In genomic region chr13:73320048-73320447, GRCm38 (mm10) we compare ENCODE assay signal across 41 mouse cellular contexts. TPM values are rescaled to one million over a fixed set of nuclear protein-coding genes. Genes with fewer than 3 reads are reported as not detected.
"Had no signal": no experiment of that assay in that cellular context is flagged by ENCODE, and none has a peak within 500 bp of the region (broad histone marks: within the 10 kb centered on the region; RNA-seq: fewer than 3 reads in every experiment).

No protein-coding gene starts in this region.

- H3K4me1 ChIP-seq: limb, embryonic 10.5 days; limb, embryonic 12.5 days; limb, embryonic 13.5 days; liver, embryonic 13.5 days; liver, embryonic 15.5 days; lung, embryonic 15.5 days; midbrain, embryonic 12.5 days; midbrain, embryonic 15.5 days had no signal

- H3K27ac ChIP-seq: left cerebral cortex, adult 2 months; limb, embryonic 10.5 days; limb, embryonic 12.5 days; limb, embryonic 13.5 days; limb, embryonic 15.5 days; liver, embryonic 13.5 days; liver, embryonic 14.5 days; liver, embryonic 15.5 days; lung, embryonic 15.5 days; macrophage; midbrain, embryonic 10.5 days; midbrain, embryonic 12.5 days; midbrain, embryonic 13.5 days; midbrain, embryonic 15.5 days had no signal

- H3K4me3 ChIP-seq: left cerebral cortex, adult 2 months; limb, embryonic 10.5 days; limb, embryonic 12.5 days; limb, embryonic 13.5 days; limb, embryonic 15.5 days; liver, embryonic 13.5 days; liver, embryonic 15.5 days; lung, embryonic 15.5 days; megakaryocyte, embryonic 14.5 days; midbrain, embryonic 10.5 days; midbrain, embryonic 12.5 days; midbrain, embryonic 13.5 days; midbrain, embryonic 15.5 days; myocyte had no signal

- ATAC-seq: liver, postnatal 0 days; lung, postnatal 0 days; midbrain, embryonic 13.5 days; midbrain, embryonic 15.5 days; midbrain, embryonic 16.5 days had no signal

- DNase-seq: left cerebral cortex, postnatal 4 days; liver; liver, embryonic 13.5 days; liver, postnatal 0 days; lung, adult 18-20 months; lung, adult 2 months; lung, embryonic 14.5 days; lung, postnatal 10 days; lung, postnatal 14 days; lung, postnatal 36 days; lung, postnatal 4 days; midbrain, embryonic 14.5 days had no signal

- H3K9ac ChIP-seq: limb, embryonic 12.5 days; limb, embryonic 13.5 days; limb, embryonic 15.5 days; liver, embryonic 13.5 days; liver, embryonic 14.5 days; liver, embryonic 15.5 days; liver, postnatal 0 days; lung, embryonic 14.5 days; lung, embryonic 15.5 days; midbrain, embryonic 12.5 days; midbrain, embryonic 13.5 days; midbrain, embryonic 15.5 days had no signal

- H3K9me3 ChIP-seq: limb, embryonic 15.5 days; liver, embryonic 13.5 days; liver, embryonic 15.5 days; megakaryocyte, embryonic 14.5 days; midbrain, embryonic 15.5 days had no signal

- H3K27me3 ChIP-seq: limb, embryonic 12.5 days; limb, embryonic 13.5 days; limb, embryonic 15.5 days; liver, embryonic 13.5 days; liver, embryonic 15.5 days; lung, embryonic 15.5 days; megakaryocyte, embryonic 14.5 days; midbrain, embryonic 12.5 days; midbrain, embryonic 13.5 days; midbrain, embryonic 15.5 days had no signal

- H3K4me2 ChIP-seq: limb, embryonic 12.5 days; limb, embryonic 13.5 days; limb, embryonic 15.5 days; liver, embryonic 11.5 days; liver, embryonic 13.5 days; liver, embryonic 15.5 days; lung, embryonic 14.5 days; lung, embryonic 15.5 days; midbrain, embryonic 11.5 days; midbrain, embryonic 12.5 days; midbrain, embryonic 13.5 days; midbrain, embryonic 15.5 days had no signal

RNA-seq across cellular contexts. Expression of gene Irx4, which starts 59.8 kb away (rescaled TPM):
- total RNA-seq: left cerebral cortex, adult 2 months; left cerebral cortex, adult 8-10 months; left cerebral cortex, postnatal 10 days; left cerebral cortex, postnatal 14 days; left cerebral cortex, postnatal 25 days; left cerebral cortex, postnatal 36 days; left cerebral cortex, postnatal 4 days; megakaryocyte progenitor cell, adult 5-6 weeks; megakaryocyte, adult 5-6 weeks; megakaryocyte-erythroid progenitor cell, adult 5-6 weeks; monocyte, adult 5-6 weeks had no signal
- polyA plus RNA-seq: liver, embryonic 11.5 days; liver, embryonic 14.5 days; liver, embryonic 15.5 days; liver, embryonic 16.5 days; liver, postnatal 0 days; lung, adult 2 months; lung, embryonic 14.5 days; lung, postnatal 0 days; macrophage; myocyte had no signal
